Mouse (Mus musculus) MEL (cell line): Measurements from ENCODE around the gene Deaf1. TPM values are rescaled to one million over a fixed set of nuclear protein-coding genes. Genes with fewer than 3 reads are reported as not detected.

Source experiments
- DNase-seq: peaks from one replicate; pipeline ENCODE4 v3.0.0; 2011; ENCODE audit warnings: low read depth, low spot score
- H3K27ac ChIP-seq: 2 replicates; pipeline ENCODE4 v1.5.1; 2012; ENCODE audit warnings: low read depth, mild to moderate bottlenecking, control low read depth, low read length, moderate library complexity; ENCODE audit not compliant: control insufficient read depth
- H3K27me3 ChIP-seq, 2 experiments: fragments of 150-350 bp in 1 of 2; sonication (generic) in 1 of 2; 2 replicates each; pipeline ENCODE4 v1.6.1; 2012; ENCODE audit warnings: low read length in 2 of 2, mild to moderate bottlenecking in 2 of 2, improper control_type of control experiment in 1 of 2, moderate library complexity in 1 of 2; ENCODE audit not compliant: insufficient read depth in 2 of 2, control insufficient read depth in 1 of 2
- H3K36me3 ChIP-seq, 2 experiments: 2 replicates each; pipeline ENCODE4 v1.6.1; 2012 to 2014; ENCODE audit warnings: low read length in 2 of 2, improper control_type of control experiment in 1 of 2, inconsistent platforms in 1 of 2, mild to moderate bottlenecking in 1 of 2; ENCODE audit not compliant: insufficient read depth in 2 of 2, control insufficient read depth in 1 of 2
- H3K4me1 ChIP-seq, 2 experiments: fragments of 150-350 bp in 1 of 2; sonication (generic) in 1 of 2; 2 replicates each; pipeline ENCODE4 v1.6.1; 2012; ENCODE audit warnings: low read length in 2 of 2, improper control_type of control experiment in 1 of 2, mild to moderate bottlenecking in 1 of 2; ENCODE audit not compliant: insufficient read depth in 2 of 2, control insufficient read depth in 1 of 2
- H3K4me3 ChIP-seq, 2 experiments: fragments of 150-350 bp in 1 of 2; sonication (generic) in 1 of 2; 2 replicates each; pipeline ENCODE4 v1.5.1; 2012; ENCODE audit warnings: low read depth in 2 of 2, low read length in 2 of 2, mild to moderate bottlenecking in 2 of 2, moderate library complexity in 2 of 2, control low read depth in 1 of 2, improper control_type of control experiment in 1 of 2; ENCODE audit not compliant: control insufficient read depth in 1 of 2, insufficient read depth in 1 of 2
- H3K79me2 ChIP-seq: 2 replicates; pipeline ENCODE4 v1.6.1; 2012; ENCODE audit warnings: mild to moderate bottlenecking, low read length, moderate library complexity; ENCODE audit not compliant: control insufficient read depth, poor library complexity, insufficient read depth
- H3K9ac ChIP-seq: 2 replicates; pipeline ENCODE4 v1.6.1; 2012; ENCODE audit warnings: low read depth, mild to moderate bottlenecking, control low read depth, low read length, moderate library complexity; ENCODE audit not compliant: control insufficient read depth, poor library complexity, severe bottlenecking
- H3K9me3 ChIP-seq: fragments of 150-350 bp; sonication (generic); replicated peaks from 2 replicates; pipeline ENCODE4 v1.6.1; 2012; ENCODE audit warnings: mild to moderate bottlenecking, low read length, improper control_type of control experiment, moderate library complexity; ENCODE audit not compliant: insufficient read depth
- CHD1 ChIP-seq: IDR thresholded peaks from 2 replicates; pipeline ENCODE4 v1.6.1; 2012; ENCODE audit warnings: low read depth, mild to moderate bottlenecking, inconsistent platforms, low read length, improper control_type of control experiment
- CHD2 ChIP-seq: IDR thresholded peaks from 2 replicates; pipeline ENCODE4 v1.6.1; 2011; ENCODE audit warnings: low read length, improper control_type of control experiment
- CTCF ChIP-seq, 3 experiments: IDR thresholded peaks in 2 of 3; conservative IDR thresholded peaks in 1 of 3; 2 replicates each; pipeline ENCODE4 v1.5.1; 2011 to 2012; ENCODE audit warnings: low read length in 3 of 3, low read depth in 2 of 3, mild to moderate bottlenecking in 2 of 3, improper control_type of control experiment in 1 of 3, inconsistent platforms in 1 of 3, mixed read lengths in 1 of 3, moderate library complexity in 1 of 3; ENCODE audit not compliant: control insufficient read depth in 1 of 3, insufficient read depth in 1 of 3, poor library complexity in 1 of 3, severe bottlenecking in 1 of 3
- E2F4 ChIP-seq: IDR thresholded peaks from 2 replicates; pipeline ENCODE4 v1.6.1; 2011; ENCODE audit warnings: low read depth, low read length, improper control_type of control experiment, borderline replicate concordance
- EP300 ChIP-seq, 2 experiments: IDR thresholded peaks; 2 replicates each; pipeline ENCODE4 v1.6.1; 2011; ENCODE audit warnings: improper control_type of control experiment in 2 of 2, low read length in 2 of 2, low read depth in 1 of 2, mild to moderate bottlenecking in 1 of 2
- ETS1 ChIP-seq: IDR thresholded peaks from 2 replicates; pipeline ENCODE4 v1.6.1; 2012; ENCODE audit warnings: low read depth, mild to moderate bottlenecking, inconsistent platforms, low read length, improper control_type of control experiment, moderate library complexity
- HCFC1 ChIP-seq: IDR thresholded peaks from 2 replicates; pipeline ENCODE4 v1.6.1; 2012; ENCODE audit warnings: low read depth, mild to moderate bottlenecking, inconsistent platforms, low read length, improper control_type of control experiment, moderate library complexity
- MAX ChIP-seq: IDR thresholded peaks from 2 replicates; pipeline ENCODE4 v1.6.1; 2011; ENCODE audit warnings: low read length, improper control_type of control experiment
- MAZ ChIP-seq: IDR thresholded peaks from 2 replicates; pipeline ENCODE4 v1.6.1; 2012; ENCODE audit warnings: low read depth, mild to moderate bottlenecking, inconsistent platforms, low read length, improper control_type of control experiment
- MEF2A ChIP-seq: IDR thresholded peaks from 2 replicates; pipeline ENCODE4 v1.6.1; 2014; ENCODE audit warnings: low read depth, mild to moderate bottlenecking, inconsistent platforms, low read length, improper control_type of control experiment; ENCODE audit not compliant: poor library complexity, insufficient replicate concordance, severe bottlenecking; ENCODE audit errors: extremely low read depth
- MYB ChIP-seq: IDR thresholded peaks from 2 replicates; pipeline ENCODE4 v1.6.1; 2011; ENCODE audit warnings: mild to moderate bottlenecking, low read depth, low read length, improper control_type of control experiment
- MYC ChIP-seq: IDR thresholded peaks from 2 replicates; pipeline ENCODE4 v1.6.1; 2011; ENCODE audit warnings: low read depth, mild to moderate bottlenecking, low read length, improper control_type of control experiment, moderate library complexity
- POLR2A ChIP-seq, 2 experiments: IDR thresholded peaks; 2 replicates each; pipeline ENCODE4 v1.6.1; 2011 to 2012; ENCODE audit warnings: low read length in 2 of 2, mild to moderate bottlenecking in 2 of 2, control low read depth in 1 of 2, improper control_type of control experiment in 1 of 2, low read depth in 1 of 2, moderate library complexity in 1 of 2; ENCODE audit not compliant: control insufficient read depth in 1 of 2, insufficient read depth in 1 of 2, poor library complexity in 1 of 2
- POLR2AphosphoS2 ChIP-seq: IDR thresholded peaks from 2 replicates; pipeline ENCODE4 v1.6.1; 2011; ENCODE audit warnings: low read length, improper control_type of control experiment
- RCOR1 ChIP-seq: IDR thresholded peaks from 2 replicates; pipeline ENCODE4 v1.6.1; 2012; ENCODE audit warnings: low read depth, mild to moderate bottlenecking, inconsistent platforms, low read length, improper control_type of control experiment
- SMC3 ChIP-seq: IDR thresholded peaks from 2 replicates; pipeline ENCODE4 v1.6.1; 2011; ENCODE audit warnings: low read depth, low read length, improper control_type of control experiment
- TAL1 ChIP-seq: IDR thresholded peaks from 2 replicates; pipeline ENCODE4 v1.6.1; 2012; ENCODE audit warnings: mild to moderate bottlenecking, inconsistent platforms, low read length, moderate library complexity, mixed read lengths
- USF1 ChIP-seq: IDR thresholded peaks from 2 replicates; pipeline ENCODE4 v1.6.1; 2014; ENCODE audit warnings: low read depth, mild to moderate bottlenecking, inconsistent platforms, low read length, improper control_type of control experiment, moderate library complexity
- USF2 ChIP-seq, 2 experiments: IDR thresholded peaks; 2 replicates each; pipeline ENCODE4 v1.6.1; 2011 to 2012; ENCODE audit warnings: improper control_type of control experiment in 2 of 2, low read length in 2 of 2, borderline replicate concordance in 1 of 2, inconsistent platforms in 1 of 2, low read depth in 1 of 2, mild to moderate bottlenecking in 1 of 2; ENCODE audit not compliant: insufficient read depth in 1 of 2
- ZC3H11A ChIP-seq: IDR thresholded peaks from 2 replicates; pipeline ENCODE4 v1.6.1; 2012; ENCODE audit warnings: low read depth, mild to moderate bottlenecking, inconsistent platforms, low read length, improper control_type of control experiment
- ZMIZ1 ChIP-seq: IDR thresholded peaks from 2 replicates; pipeline ENCODE4 v1.6.1; 2012; ENCODE audit warnings: low read depth, mild to moderate bottlenecking, inconsistent platforms, low read length, improper control_type of control experiment, moderate library complexity
- ZNF384 ChIP-seq: IDR thresholded peaks from 2 replicates; pipeline ENCODE4 v1.6.1; 2012; ENCODE audit warnings: low read depth, mild to moderate bottlenecking, inconsistent platforms, low read length, improper control_type of control experiment
- polyA plus RNA-seq, 2 experiments: library from polyadenylated mRNA; stranded (reverse) in 1 of 2; unstranded in 1 of 2; fragments of >175 nt in 1 of 2; fragments of >200 nt in 1 of 2; gene quantifications; 2 replicates each; pipeline versions ENCODE4 v1.2.1 to v1.2.4; 2012; ENCODE audit warnings: low replicate concordance in 2 of 2, low read depth in 1 of 2; ENCODE audit not compliant: insufficient read length in 2 of 2, insufficient read depth in 1 of 2, missing spikeins in 1 of 2
- total RNA-seq: library from RNA; depleted of rRNA; stranded (reverse); fragments of 300-350 nt; gene quantifications from 2 replicates; pipeline ENCODE4 v1.2.3, GENCODE M21; 2012

The Deaf1 gene
- total and polyA plus RNA-seq, 3 experiments, result 13.2 to 91.1 TPM; not detected in 1

DNA sequence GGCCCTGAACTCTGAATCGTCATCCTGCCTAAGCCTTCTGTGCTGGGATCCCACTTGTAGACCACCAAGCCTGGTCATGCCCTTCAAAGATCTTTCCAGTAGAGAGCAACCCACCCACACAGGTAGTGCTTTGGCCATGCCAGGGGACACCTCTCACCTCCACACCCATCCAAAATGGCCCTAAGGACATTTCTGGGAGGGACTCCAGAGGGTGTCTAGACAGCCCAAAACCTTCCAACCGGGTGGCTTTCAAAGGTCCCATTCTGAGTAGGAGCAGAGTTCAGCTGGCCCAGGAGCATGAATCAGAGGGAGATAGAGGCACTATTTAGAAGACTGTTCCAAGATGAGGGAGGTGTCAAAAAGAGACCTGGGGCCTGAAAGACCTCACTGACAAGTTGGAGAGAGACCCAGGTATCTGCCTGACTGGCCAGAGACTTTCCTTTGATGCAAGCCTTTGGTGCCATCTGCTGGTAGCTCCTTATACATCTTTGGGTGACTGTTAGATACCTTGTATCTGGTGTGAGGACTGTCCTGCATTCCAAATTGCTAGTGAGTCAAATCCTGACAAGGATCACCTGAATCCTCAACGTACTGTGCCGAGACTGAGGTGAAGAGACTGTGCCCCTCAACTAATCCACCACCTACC is 35.7 kb upstream of the Deaf1 start (continued):
- no peak for TF ChIP-seq ETS1
- TF ChIP-seq TAL1, result no peak
- no peak for TF ChIP-seq CHD2

DNA sequence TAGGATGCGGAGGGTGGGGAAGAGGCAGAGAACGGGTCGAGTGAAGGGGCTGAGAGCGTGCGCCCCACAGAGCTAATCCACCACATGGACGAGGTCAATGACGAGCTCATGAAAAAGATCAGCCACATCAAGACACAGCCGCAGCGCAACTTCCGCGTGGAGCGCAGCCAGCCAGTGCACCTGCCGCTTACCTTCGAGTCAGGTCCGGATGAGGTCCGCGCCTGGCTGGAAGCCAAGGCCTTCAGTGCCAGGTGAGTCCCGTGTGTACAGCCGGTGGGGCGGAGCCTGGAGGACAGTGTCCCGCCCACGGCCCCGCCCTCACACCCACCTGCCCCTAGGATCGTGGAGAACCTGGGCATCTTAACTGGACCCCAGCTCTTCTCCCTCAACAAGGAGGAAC is 34.0 kb upstream of the Deaf1 start:
- Histone ChIP-seq H3K27ac (no peak overlapping the region), H3K4me3 (no peak overlapping the region), H3K9ac (no peak overlapping the region), H3K9me3 (no peaks in the 10 kb centered on the region), H3K36me3 (peaks cover 0 to 16% of the 10 kb centered on the region in 2 experiments; a peak in 2 of 4 replicates), H3K79me2 (no peaks in the 10 kb centered on the region), H3K27me3 (no peaks in the 10 kb centered on the region; a peak in 1 of 4 replicates), H3K4me1 (peaks cover 11 to 20% of the 10 kb centered on the region in 2 experiments)
- TF ChIP-seq ZC3H11A, result no peak
- no peak for TF ChIP-seq HCFC1
- TF ChIP-seq CHD1, result no peak
- TF ChIP-seq MAX, result no peak
- TF ChIP-seq MEF2A, result no peak
- no peak for TF ChIP-seq RCOR1
- TF ChIP-seq MYB, result no peak
- no peak for TF ChIP-seq CTCF (IDR thresholded peaks at IDR 0.05 in 2 of 3, conservative IDR thresholded peaks at IDR 0.05 in 1 of 3; ENCODE audit: control insufficient read depth in 1 of 3, insufficient read depth in 1 of 3, low read depth in 2 of 3, low read length in 3 of 3, poor library complexity in 1 of 3, severe bottlenecking in 1 of 3)
- TF ChIP-seq E2F4, result no peak
- no peak for TF ChIP-seq ZMIZ1
- TF ChIP-seq USF1, result no peak
- TF ChIP-seq MYC, result no peak
- no peak for TF ChIP-seq POLR2AphosphoS2
- no peak for TF ChIP-seq POLR2A (IDR thresholded peaks at IDR 0.05; ENCODE audit: control insufficient read depth in 1 of 2, insufficient read depth in 1 of 2, low read depth in 1 of 2, low read length in 2 of 2, poor library complexity in 1 of 2)
- TF ChIP-seq USF2 (IDR thresholded peaks at IDR 0.05; ENCODE audit: borderline replicate concordance in 1 of 2, insufficient read depth in 1 of 2, low read depth in 1 of 2, low read length in 2 of 2), result no peak
- no peak for TF ChIP-seq ZNF384
- TF ChIP-seq MAZ, result no peak
- no peak for TF ChIP-seq EP300 (IDR thresholded peaks at IDR 0.05; ENCODE audit: low read depth in 1 of 2, low read length in 2 of 2)
- TF ChIP-seq SMC3, result no peak
- DNase-seq, result no peak
